Mouse (Mus musculus): Measurements from ENCODE around the gene Eipr1. TPM values are rescaled to one million over a fixed set of nuclear protein-coding genes. Genes with fewer than 3 reads are reported as not detected.
"Not testable (repeated sequence)": the region's sequence is repeated elsewhere in the genome, so short reads cannot be mapped to it uniquely, and the experiment has no call there.

Gene Eipr1
- total RNA-seq, 2 experiments from 2014 or later: 51.7 to 53.0 TPM

DNA sequence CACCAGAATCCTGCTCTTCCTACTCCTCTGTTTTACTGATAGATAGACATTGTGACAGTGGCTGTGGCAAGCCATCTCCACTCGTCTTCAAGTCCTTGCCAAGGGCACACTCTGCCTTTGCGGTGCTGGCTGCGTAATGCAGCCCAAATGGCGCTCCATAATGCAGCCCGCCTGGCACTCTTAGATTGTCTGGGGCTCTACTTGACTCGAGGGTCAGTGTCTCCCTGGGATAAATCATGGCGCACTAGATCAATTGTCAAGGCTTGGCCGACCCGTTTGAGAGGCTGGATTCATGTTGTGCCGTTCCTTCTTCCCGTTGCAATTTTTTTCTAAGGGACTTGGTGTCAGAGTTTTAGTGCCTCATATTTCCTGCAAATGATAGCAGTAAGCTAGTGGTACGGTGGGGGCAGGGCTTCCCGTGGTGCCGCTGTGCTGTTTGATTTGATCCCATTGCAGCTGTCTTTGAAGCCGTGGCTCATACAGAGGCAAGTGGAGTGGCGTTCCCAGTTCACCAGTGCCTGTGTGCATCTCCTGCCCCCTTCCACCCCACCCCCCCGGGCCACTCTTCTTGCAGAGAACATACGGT, 160.8 kb downstream of the Eipr1 start:
- no peak for TF ChIP-seq CTCF (conservative IDR thresholded peaks at IDR 0.05)
- Histone ChIP-seq H3K27ac (no peak overlapping the region), H3K4me3 (no peak overlapping the region)
- no peak for DNase-seq (ENCODE audit: low spot score in 2 of 2)

DNA sequence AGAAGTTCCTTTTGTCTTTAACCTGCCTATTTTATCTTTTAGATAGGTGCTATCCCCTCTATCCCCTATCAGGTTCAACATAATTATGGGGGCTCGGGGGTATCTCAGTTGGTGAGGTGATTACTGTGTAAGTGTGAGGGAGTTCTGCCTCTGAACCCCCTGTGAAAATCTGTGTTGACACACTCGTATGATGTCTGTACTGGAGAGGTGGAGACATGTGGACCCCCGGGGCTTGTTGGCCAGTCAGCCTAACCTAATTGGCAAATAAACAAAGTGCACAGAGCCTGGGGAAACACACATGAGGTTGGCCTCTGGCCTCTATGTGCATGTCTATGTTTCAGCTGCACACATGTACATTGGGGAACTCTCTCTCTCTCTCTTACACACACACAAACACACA, 161.5 kb downstream of the Eipr1 start:
- Histone ChIP-seq H3K27ac (no peak overlapping the region), H3K4me3 (no peak overlapping the region)
- no peak for DNase-seq (ENCODE audit: low spot score in 2 of 2)
- no peak for TF ChIP-seq CTCF (conservative IDR thresholded peaks at IDR 0.05)

DNA sequence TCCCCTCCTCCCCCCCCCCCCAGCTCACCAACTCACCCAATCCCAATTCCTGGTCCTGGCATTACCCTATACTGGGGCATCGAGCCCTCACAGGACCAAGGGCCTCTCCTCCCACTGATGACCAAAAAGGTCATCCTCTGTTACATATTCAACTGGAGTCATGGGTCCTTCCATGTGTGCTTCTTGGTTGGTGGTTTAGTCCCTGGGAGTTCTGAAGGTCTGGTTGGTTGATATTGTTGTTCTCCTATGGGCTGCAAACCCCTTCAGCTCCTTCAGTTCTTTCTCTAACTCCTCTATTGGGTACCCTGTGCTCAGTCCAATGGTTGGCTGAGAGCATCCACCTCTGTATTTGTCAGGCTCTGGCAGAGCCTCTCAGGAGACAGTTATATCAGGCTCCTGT, 162.5 kb downstream of the Eipr1 start:
- not testable (repeated sequence) for H3K27ac ChIP-seq; H3K4me3 ChIP-seq; DNase-seq (ENCODE audit: low spot score in 2 of 2)

Other genes with a start within 250 kb of the Eipr1 start
- under 1 TPM; 0.41 to 0.42 TPM for gene Dcdc2c, start 199.4 kb upstream of the Eipr1 start, total RNA-seq (2021)
- under 1 TPM; 0.32 to 0.56 TPM for gene Allc, start 169.3 kb upstream of the Eipr1 start, total RNA-seq (2021)
- 1 to 10 TPM in 1 of 2 experiments, under 1 TPM in 1; 0.95 to 1.2 TPM for gene Colec11, start 128.4 kb upstream of the Eipr1 start, total RNA-seq (2021)
- gene Rps7, start 115.8 kb upstream of the Eipr1 start, total RNA-seq (2021): 100 to 1,000 TPM; 301 to 311 TPM
- 10 to 100 TPM; 12.8 to 14.3 TPM for gene Rnaseh1, start 102.2 kb upstream of the Eipr1 start, total RNA-seq (2021)
- gene Adi1, start 76.6 kb upstream of the Eipr1 start, total RNA-seq (2021): 10 to 100 TPM; 37.0 to 41.0 TPM
- gene Trappc12, start 1.3 kb upstream of the Eipr1 start, total RNA-seq (2021): 10 to 100 TPM; 58.6 to 59.7 TPM